ENCODE assay signal across 13 mouse cellular contexts in the genomic region with DNA sequence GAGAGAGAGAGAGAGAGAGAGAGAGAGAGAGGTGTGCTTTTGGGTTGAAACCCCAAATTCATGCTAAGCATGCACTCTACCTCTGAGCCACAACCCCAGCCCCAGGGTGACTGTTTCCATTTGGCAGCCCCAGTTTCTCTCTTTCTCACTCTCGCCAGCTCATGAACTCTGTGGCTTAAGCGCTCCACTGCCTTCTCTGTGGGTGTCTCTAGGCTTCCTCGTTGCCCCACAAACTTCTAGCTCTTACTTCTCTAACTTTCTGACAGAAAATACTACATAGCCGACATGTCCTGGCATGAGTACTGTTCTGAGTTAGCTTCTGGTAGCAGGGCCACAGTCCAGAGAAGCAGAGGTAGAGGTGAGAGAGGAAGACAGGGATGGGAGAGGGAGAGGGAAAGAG.
A peak's percentile ranks its signal among the peaks of the same experiment; 100 is the strongest.
DNase-seq lines count a peak whose midpoint lies in the region; ATAC-seq and TF ChIP-seq lines count a peak whose summit lies in the region.
"Had no signal": no experiment of that assay in that cellular context is flagged by ENCODE, and none has a peak within 500 bp of the region (broad histone marks: within the 10 kb centered on the region; RNA-seq: fewer than 3 reads in every experiment).

No protein-coding gene starts in this region.

- H3K27ac ChIP-seq in spleen, adult 2 months (ENCODE audit: insufficient read depth, low read length) = peak overlapping the region; percentile 67; the same call in 1 of the 2 replicates
- no peak overlapping the region for H3K27ac ChIP-seq in forebrain, embryonic 12.5 days

- no peak for DNase-seq in frontal cortex, postnatal 36 days (ENCODE audit: low spot score in 2 of 2)
- peak in 1 of 2 experiments; percentile 49 for DNase-seq in spleen, adult 2 months (ENCODE audit: low read depth in 1 of 2, low spot score in 2 of 2)
- DNase-seq in spleen, postnatal 4 days (ENCODE audit: low spot score in 2 of 2) = no peak
- DNase-seq in gastrocnemius, postnatal 14 days = no peak
- DNase-seq: cerebellum, adult 18-20 months; embryo, embryonic 11 days; forebrain, postnatal 0 days; heart, postnatal 36 days; liver, postnatal 0 days had no signal

- no peak overlapping the region for H3K4me3 ChIP-seq in spleen, adult 2 months (ENCODE audit: extremely low read depth, insufficient read depth, insufficient read length)
- no peak overlapping the region for H3K4me3 ChIP-seq in forebrain, embryonic 12.5 days (replicated peaks)

- no peaks in the 10 kb centered on the region for H3K27me3 ChIP-seq in spleen, adult 2 months (ENCODE audit: control insufficient read depth, insufficient read depth, low read length)
- H3K27me3 ChIP-seq in forebrain, embryonic 12.5 days = no peaks in the 10 kb centered on the region

- no peaks in the 10 kb centered on the region for H3K9me3 ChIP-seq in forebrain, embryonic 12.5 days

- peaks cover 6% of the 10 kb centered on the region for H3K4me1 ChIP-seq in spleen, adult 2 months (ENCODE audit: control insufficient read depth, insufficient read depth, insufficient read length)
- H3K4me1 ChIP-seq in forebrain, embryonic 12.5 days = peaks cover 16% of the 10 kb centered on the region

- intact Hi-C loops in gastrocnemius, postnatal 14 days (cut with DNase I; ENCODE audit: low total_unique reads) = no loop called here

- TF ChIP-seq POLR2A in spleen, adult 2 months (IDR thresholded peaks at IDR 0.05; ENCODE audit: low read depth, low read length) = no peak

- 25% methylated on average over 4 of the region's 4 CpGs for WGBS in spleen, adult 2 months
- WGBS in forebrain, embryonic 12.5 days = 82% methylated on average over 4 of the region's 4 CpGs

- no peak for TF ChIP-seq CTCF in spleen, adult 2 months (IDR thresholded peaks at IDR 0.05; ENCODE audit: extremely low read depth, insufficient read depth, insufficient read length, insufficient replicate concordance)

- no peak overlapping the region for H3K4me2 ChIP-seq in forebrain, embryonic 12.5 days

- no peaks in the 10 kb centered on the region for H3K36me3 ChIP-seq in spleen, adult 2 months (ENCODE audit: control insufficient read depth, insufficient read depth, low read length)
- no peaks in the 10 kb centered on the region for H3K36me3 ChIP-seq in forebrain, embryonic 12.5 days (replicated peaks)

- no peak overlapping the region for H3K9ac ChIP-seq in forebrain, embryonic 12.5 days
- H3K9ac ChIP-seq: forebrain, postnatal 0 days; liver, postnatal 0 days had no signal

- ATAC-seq in frontal cortex, adult (ENCODE audit: low TSS enrichment) = peak; percentile 47
- peak; percentile 16 for ATAC-seq in inflammation-experienced regulatory T-cells, adult 6 months
- ATAC-seq in neutrophil, adult 5-6 weeks (ENCODE audit: extremely low read depth, insufficient number of reproducible peaks, low FRiP score, poor library complexity, severe bottlenecking) = peak; percentile 53
- no peak for ATAC-seq in forebrain, embryonic 12.5 days (ENCODE audit: low FRiP score)
- ATAC-seq: forebrain, postnatal 0 days; liver, postnatal 0 days had no signal
